Mouse (Mus musculus) naive thymus-derived CD4-positive, alpha-beta T cell, adult 2 months (primary cell): ENCODE measurements around the gene Lrrc74a.

Experiments used
- DNase-seq: peaks from one replicate; pipeline ENCODE4 v3.0.0-alpha.2; 2011; ENCODE audit warnings: low read depth

The Lrrc74a gene

DNA sequence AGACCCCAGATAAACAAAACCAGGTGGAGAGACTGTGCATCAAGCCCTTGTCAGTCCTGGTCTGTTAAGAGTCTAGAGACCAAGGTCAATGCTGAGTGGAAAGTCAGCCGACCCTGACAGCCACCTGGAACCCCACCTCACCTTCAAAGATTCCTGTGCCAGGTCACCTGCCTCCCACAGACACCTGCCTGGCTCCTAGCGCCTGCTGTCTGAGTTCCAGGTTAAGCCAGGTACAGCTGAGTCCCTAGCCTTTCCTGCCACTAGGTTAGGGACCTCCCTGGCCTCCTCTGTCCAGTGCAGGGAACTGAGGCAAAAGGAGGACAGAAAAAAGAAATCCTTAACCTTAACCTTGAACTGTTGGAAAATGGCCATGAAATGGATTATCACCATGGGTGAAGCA, 70.7 kb downstream of the Lrrc74a start:
- DNase-seq = peak; percentile 12

DNA sequence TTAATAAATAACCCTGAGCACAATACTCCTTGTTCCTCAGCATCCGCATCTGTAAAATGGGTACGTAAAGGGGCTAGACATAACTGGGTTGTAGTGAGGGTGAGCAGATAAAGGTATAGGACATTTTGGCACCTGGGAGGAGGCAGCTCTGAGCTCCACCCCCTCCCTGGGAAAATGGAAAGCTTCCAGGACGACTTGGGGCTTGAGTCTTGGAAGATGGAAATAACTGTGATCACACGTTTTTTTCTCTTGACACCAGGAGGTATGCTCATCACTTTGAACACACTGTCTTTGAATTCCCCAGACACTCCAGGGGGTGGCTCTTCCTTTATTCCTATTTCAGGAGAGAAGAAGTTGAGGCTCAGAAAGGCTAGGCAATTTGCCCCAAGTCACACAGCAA, 71.1 kb downstream of the Lrrc74a start:
- DNase-seq = peak; percentile 9

DNA sequence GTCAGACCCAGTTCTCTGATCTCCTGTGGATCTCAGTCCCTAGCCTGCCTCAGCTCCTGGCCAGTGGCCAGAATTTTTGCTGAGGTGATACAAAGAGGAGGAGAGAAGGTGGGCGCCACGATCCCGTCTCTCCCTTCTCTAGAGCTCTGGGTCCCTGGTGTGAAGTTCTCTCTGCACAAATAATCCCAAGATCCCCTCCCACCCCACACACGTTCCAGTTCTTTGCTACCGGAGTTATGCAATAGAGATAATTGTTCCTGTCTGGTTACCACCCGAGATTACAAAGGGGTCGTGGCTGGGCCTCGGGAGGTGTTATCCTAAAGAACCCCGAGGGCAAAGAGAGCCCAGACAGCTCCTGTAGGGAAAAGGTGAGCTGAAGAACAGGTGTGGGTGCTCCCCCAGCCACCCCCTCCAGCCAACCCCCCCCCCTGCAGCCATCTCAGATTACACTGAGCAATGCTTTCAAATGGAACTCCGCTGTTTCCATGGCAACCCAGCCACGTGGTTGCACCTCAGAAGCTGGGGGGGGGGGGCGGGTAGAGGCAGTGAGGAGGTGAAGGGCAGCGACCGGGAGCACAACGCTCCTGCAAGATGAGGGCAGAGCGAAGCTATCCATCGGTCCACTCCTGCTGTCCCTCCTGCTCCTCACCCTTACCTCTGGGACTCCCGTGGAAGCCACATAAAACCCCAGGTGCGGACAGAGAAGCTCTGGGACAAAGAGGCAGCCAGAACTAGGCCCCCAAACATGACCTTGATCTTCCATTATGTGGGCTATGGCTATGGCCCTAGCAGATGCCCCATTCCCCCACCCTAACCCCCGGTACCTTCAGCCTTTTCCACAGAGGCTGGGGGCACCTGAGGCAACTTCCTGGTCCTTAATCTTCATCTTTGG, 72.1 kb downstream of the Lrrc74a start:
- DNase-seq = peak; percentile 75

DNA sequence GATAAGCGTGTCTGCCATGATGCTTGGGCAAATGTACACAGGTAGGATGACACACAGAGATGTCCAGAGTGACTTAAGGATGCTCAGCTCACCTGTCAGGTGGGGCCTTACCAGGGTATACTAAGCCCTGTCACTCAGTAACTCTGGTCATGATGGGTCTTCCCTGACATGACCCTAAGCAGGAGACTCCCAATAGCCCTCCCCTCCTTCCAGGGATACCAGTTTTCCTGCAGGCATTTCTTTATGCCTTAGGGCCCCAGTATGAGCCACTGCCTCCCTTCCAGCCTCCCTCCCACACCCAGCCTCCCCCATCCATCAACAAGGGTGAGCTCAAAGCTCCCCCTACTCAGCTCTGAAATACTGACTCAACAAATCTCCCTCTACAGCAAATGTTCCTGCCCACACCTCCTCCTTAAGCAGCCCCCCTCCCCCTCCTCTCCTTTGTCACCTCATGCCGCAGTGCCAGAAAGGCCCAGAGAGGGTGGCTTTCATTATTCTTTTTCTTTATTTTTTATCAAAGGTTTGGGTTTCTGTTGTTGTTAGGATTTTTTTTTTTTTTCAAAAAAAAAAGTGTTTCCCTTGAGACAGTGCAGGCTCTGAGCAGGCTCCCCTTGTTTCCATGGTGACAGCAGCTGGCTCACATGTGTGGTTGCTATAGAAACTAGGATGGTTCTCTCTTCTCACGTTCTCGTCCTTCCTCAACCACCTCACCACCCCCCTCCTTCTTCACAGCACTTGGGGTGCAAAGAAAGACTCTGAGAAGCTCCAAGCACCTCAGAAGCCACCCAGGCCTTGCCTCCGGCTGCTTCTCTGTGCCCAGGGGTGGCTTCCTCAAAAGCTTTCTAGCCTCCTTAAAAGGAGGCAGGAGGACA, 73.0 kb downstream of the Lrrc74a start:
- DNase-seq = peak; percentile 94

DNA sequence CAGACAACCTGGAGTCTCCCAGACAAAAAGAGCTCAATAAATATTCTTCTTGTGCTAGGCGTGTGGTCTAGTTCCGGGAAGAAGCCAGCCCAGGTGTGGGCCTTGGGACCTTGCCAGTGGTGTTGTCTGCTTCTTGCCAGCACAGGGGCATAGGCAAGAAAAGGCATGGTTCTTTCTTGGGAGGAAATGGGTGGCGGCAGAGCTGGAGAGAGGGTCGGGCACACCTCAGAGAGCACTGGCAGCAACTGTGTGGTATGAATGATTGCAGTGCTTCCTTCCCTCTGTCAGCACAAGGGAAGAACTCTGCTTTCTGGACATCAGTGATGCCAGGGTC, 73.6 kb downstream of the Lrrc74a start:
- DNase-seq = no peak

DNA sequence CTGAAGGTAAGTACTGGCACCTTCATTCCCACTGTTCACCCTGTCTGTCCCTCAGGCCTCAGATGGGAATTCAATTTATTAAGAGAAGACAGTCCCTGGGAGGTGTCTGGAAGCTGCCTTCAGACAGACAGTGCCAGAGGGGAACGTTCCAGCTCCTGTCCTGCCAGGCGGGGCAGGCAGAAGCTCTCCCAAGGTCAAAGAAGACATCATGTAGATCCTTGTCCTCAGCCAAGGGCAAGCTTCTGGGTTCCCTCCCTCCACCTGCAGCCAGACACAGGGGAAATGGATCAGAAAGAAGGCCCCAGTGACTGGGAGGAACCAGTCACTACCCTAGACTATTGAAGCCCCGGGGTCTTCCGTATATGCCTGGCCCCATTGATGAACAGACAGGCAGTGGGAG, 74.7 kb downstream of the Lrrc74a start:
- peak; percentile 9 for DNase-seq

DNA sequence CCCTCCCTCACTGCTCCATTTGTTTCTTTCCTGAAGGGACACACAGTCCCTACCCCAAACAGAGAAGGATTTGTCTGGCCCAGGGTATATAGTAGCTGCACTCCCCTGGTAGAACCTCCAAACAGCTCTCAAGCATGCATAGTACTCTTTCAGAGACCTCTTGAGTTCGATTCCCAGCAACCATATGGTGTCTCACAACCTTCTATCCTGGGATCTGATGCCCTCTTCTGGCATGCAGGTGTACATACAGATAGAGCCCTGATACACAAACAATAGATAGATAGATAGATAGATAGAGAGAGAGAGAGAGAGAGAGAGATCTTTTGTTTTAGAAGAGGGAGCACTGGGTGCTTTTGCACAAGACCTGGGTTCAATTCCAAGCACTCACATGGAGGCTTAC, 75.9 kb downstream of the Lrrc74a start:
- DNase-seq = peak; percentile 26

DNA sequence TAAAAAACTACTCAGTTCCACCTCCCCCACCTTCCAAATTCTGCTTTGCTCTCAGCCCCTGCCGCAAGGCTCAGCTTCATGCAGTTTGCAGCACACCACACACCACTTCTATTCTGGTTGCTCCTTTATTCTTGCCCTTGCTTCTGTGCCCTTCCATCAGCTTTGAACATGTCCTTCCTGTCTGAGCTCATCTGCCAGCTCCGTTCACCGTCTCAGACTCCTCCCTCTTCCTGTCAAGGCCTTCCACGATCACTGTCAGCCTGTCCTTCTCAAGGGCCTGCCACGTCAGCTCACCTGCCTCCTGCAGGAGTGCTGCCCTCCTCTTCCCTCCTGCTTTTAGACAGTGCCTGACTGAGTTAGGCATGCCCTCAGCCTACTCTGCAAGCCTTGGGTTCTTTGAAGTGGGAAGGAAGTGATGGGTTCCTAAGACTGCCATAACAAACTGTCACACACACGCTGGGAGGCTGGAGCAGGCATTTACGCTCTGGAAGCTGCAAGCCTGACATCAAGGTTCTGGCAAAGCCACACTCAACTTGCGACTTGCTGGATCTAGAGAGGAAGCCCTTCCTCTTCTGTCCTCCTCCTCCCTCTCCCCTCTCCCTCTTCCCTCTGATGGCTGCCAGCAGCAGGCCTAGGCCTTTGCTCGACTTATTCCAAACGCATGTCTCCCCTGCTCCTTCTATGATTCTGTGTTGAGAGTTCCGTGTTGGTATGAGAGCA, 76.7 kb downstream of the Lrrc74a start:
- peak; percentile 96 for DNase-seq

DNA sequence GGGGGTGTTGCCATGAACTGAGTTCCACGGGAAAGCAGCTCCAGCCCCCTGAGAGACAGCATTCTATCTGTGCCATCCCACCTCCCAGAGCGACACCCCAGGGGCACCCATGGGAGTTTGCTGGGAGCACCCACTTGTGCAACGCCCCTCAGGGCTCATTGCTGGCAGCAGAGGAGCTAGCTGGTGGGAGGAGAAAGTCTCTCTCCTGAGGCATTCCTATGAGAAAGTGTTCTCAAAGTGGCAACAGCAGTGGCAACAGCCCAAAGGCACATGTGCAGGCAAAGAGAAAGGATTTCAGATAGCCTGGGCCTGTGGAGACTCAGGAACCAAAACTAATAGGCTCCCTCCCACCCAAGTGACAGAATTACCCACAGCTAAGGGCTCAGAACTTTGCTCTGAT, 78.6 kb downstream of the Lrrc74a start:
- DNase-seq = no peak
